ENCODE assay signal across 18 mouse cellular contexts in genomic region chr13:104611296-104611695, GRCm38 (mm10).
DNase-seq lines count a peak whose midpoint lies in the region; ATAC-seq and TF ChIP-seq lines count a peak whose summit lies in the region.
"Had no signal": no experiment of that assay in that cellular context is flagged by ENCODE, and none has a peak within 500 bp of the region (broad histone marks: within the 10 kb centered on the region; RNA-seq: fewer than 3 reads in every experiment).

No protein-coding gene starts in this region.

- no peak for ATAC-seq in heart, embryonic 16.5 days (replicated peaks; ENCODE audit: extremely low read depth, insufficient read depth, low FRiP score)
- ATAC-seq in lung, embryonic 14.5 days (ENCODE audit: insufficient read depth), result 0 out of 2 replicates have a peak, but pooled peaks have one; percentile 6
- ATAC-seq in common myeloid progenitor, adult 5-6 weeks (replicated peaks; ENCODE audit: low read depth, poor library complexity, severe bottlenecking), result peak; percentile 46
- peak; percentile 69 for ATAC-seq in monocyte, adult 5-6 weeks (replicated peaks; ENCODE audit: insufficient number of reproducible peaks, low FRiP score, low TSS enrichment, poor library complexity, severe bottlenecking)
- ATAC-seq: forebrain, embryonic 14.5 days; intestine, postnatal 0 days; midbrain, embryonic 13.5 days had no signal

- 91% methylated on average over 4 of the region's 4 CpGs for WGBS in heart, embryonic 16.5 days
- 90% methylated on average over 4 of the region's 4 CpGs for WGBS in lung, embryonic 14.5 days
- WGBS in cerebellum, adult 2 months, result 92% methylated on average over 4 of the region's 4 CpGs

- no peak overlapping the region for H3K9ac ChIP-seq in heart, embryonic 16.5 days (ENCODE audit: low read length)
- no peak overlapping the region for H3K9ac ChIP-seq in lung, embryonic 14.5 days
- H3K9ac ChIP-seq: hindbrain, embryonic 14.5 days; liver, embryonic 13.5 days; midbrain, embryonic 13.5 days had no signal

- no peaks in the 10 kb centered on the region for H3K9me3 ChIP-seq in heart, embryonic 16.5 days (replicated peaks; ENCODE audit: control insufficient read depth, low read length)
- H3K9me3 ChIP-seq in lung, embryonic 14.5 days (ENCODE audit: low read depth, low read length), result no peaks in the 10 kb centered on the region
- H3K9me3 ChIP-seq: G1E; liver, embryonic 13.5 days; midbrain, embryonic 13.5 days had no signal

- intact Hi-C loops in heart, postnatal 25 days (cut with DNase I), result no loop called here

- H3K27ac ChIP-seq in heart, embryonic 16.5 days (ENCODE audit: low read length), result peak overlapping the region; percentile 9; the same call in 1 of the 2 replicates
- no peak overlapping the region for H3K27ac ChIP-seq in lung, embryonic 14.5 days (ENCODE audit: low read depth)
- no peak overlapping the region for H3K27ac ChIP-seq in cerebellum, adult 2 months (ENCODE audit: insufficient read depth, low read length)
- H3K27ac ChIP-seq: hindbrain, embryonic 14.5 days; midbrain, embryonic 13.5 days had no signal

- TF ChIP-seq POLR2A in cerebellum, adult 2 months (IDR thresholded peaks at IDR 0.05; ENCODE audit: borderline replicate concordance, insufficient read depth, low read length), result no peak

- no peak overlapping the region for H3K4me2 ChIP-seq in heart, embryonic 16.5 days (ENCODE audit: low read depth, low read length)
- no peak overlapping the region for H3K4me2 ChIP-seq in lung, embryonic 14.5 days
- H3K4me2 ChIP-seq: heart, embryonic 11.5 days; hindbrain, embryonic 14.5 days; midbrain, embryonic 13.5 days had no signal

- no peaks in the 10 kb centered on the region for H3K4me1 ChIP-seq in heart, embryonic 16.5 days (ENCODE audit: control insufficient read depth, insufficient read depth, low read length)
- H3K4me1 ChIP-seq in lung, embryonic 14.5 days (ENCODE audit: insufficient read depth), result no peaks in the 10 kb centered on the region
- no peaks in the 10 kb centered on the region for H3K4me1 ChIP-seq in cerebellum, adult 2 months (ENCODE audit: control insufficient read depth, insufficient read depth, low read length)
- H3K4me1 ChIP-seq: liver, embryonic 13.5 days had no signal

- no peak overlapping the region for H3K4me3 ChIP-seq in heart, embryonic 16.5 days (ENCODE audit: low read length)
- H3K4me3 ChIP-seq in lung, embryonic 14.5 days (ENCODE audit: low read depth, low read length), result no peak overlapping the region
- H3K4me3 ChIP-seq in cerebellum, adult 2 months (replicated peaks; ENCODE audit: insufficient read depth, low read depth, low read length), result no peak overlapping the region
- H3K4me3 ChIP-seq: liver, embryonic 13.5 days; midbrain, embryonic 13.5 days had no signal

- no peaks in the 10 kb centered on the region for H3K27me3 ChIP-seq in heart, embryonic 16.5 days (ENCODE audit: control insufficient read depth, insufficient read depth, low read length)
- H3K27me3 ChIP-seq in lung, embryonic 14.5 days (ENCODE audit: insufficient read depth, low read length), result no peaks in the 10 kb centered on the region
- H3K27me3 ChIP-seq in cerebellum, adult 2 months (ENCODE audit: control insufficient read depth, insufficient read depth, low read length), result no peaks in the 10 kb centered on the region
- H3K27me3 ChIP-seq: liver, embryonic 13.5 days; midbrain, embryonic 13.5 days had no signal

- H3K36me3 ChIP-seq in heart, embryonic 16.5 days (ENCODE audit: control insufficient read depth, insufficient read depth), result no peaks in the 10 kb centered on the region
- H3K36me3 ChIP-seq in lung, embryonic 14.5 days (ENCODE audit: insufficient read depth), result no peaks in the 10 kb centered on the region
- H3K36me3 ChIP-seq: G1E; liver, embryonic 13.5 days; midbrain, embryonic 13.5 days had no signal

- DNase-seq in heart, postnatal 25 days (ENCODE audit: low spot score), result no peak
- no peak for DNase-seq in lung, embryonic 14.5 days
- no peak for DNase-seq in lung, postnatal 4 days
- DNase-seq in cerebellum, adult 2 months, result no peak
- DNase-seq: adrenal gland, adult 8-10 months; cerebellum, postnatal 25 days; layer of hippocampus, adult 9-11 months; liver, embryonic 13.5 days; thymus, postnatal 36 days had no signal

- TF ChIP-seq CTCF in lung, embryonic 14.5 days (IDR thresholded peaks at IDR 0.05; ENCODE audit: low read depth), result no peak
- TF ChIP-seq CTCF in cerebellum, adult 2 months (IDR thresholded peaks at IDR 0.05; ENCODE audit: borderline replicate concordance, insufficient read depth, low read depth, low read length), result no peak
